Mouse (Mus musculus) lung, embryonic 16.5 days (tissue): ENCODE data around the gene Slc51a. TPM values are rescaled to one million over a fixed set of nuclear protein-coding genes. Genes with fewer than 3 reads are reported as not detected.
A peak's percentile ranks its signal among the peaks of the same experiment; 100 is the strongest.

Experiments
- ATAC-seq: fragments of 200-750 bp; cut with Nextera tagmentation; 2 replicates; pipeline ENCODE4 v1.8.0; 2017; ENCODE audit warnings: low read depth, mild to moderate bottlenecking, moderate library complexity
- H3K27ac ChIP-seq: fragments of 300-500 bp; sonication (generic); 2 replicates; pipeline ENCODE4 v1.5.1; 2014; ENCODE audit warnings: mild to moderate bottlenecking, control low read depth, low read length
- H3K27me3 ChIP-seq: fragments of 300-500 bp; sonication (generic); 2 replicates; pipeline ENCODE4 v1.6.1; 2014; ENCODE audit warnings: low read depth, low read length, mixed read lengths; ENCODE audit not compliant: control insufficient read depth, insufficient read depth
- H3K36me3 ChIP-seq: fragments of 300-500 bp; sonication (generic); 2 replicates; pipeline ENCODE4 v1.6.1; 2014; ENCODE audit warnings: low read length; ENCODE audit not compliant: control insufficient read depth, insufficient read depth
- H3K4me1 ChIP-seq: fragments of 300-500 bp; sonication (generic); replicated peaks from 2 replicates; pipeline ENCODE4 v1.6.1; 2014; ENCODE audit warnings: low read length, mixed read lengths; ENCODE audit not compliant: control insufficient read depth, insufficient read depth
- H3K4me2 ChIP-seq: fragments of 300-500 bp; sonication (generic); 2 replicates; pipeline ENCODE4 v1.6.1; 2014; ENCODE audit warnings: low read depth, low read length, control low read depth
- H3K4me3 ChIP-seq: fragments of 300-500 bp; sonication (generic); 2 replicates; pipeline ENCODE4 v1.5.1; 2014; ENCODE audit warnings: mild to moderate bottlenecking, low read length, control low read depth
- H3K9ac ChIP-seq: fragments of 300-500 bp; sonication (generic); 2 replicates; pipeline ENCODE4 v1.6.1; 2014; ENCODE audit warnings: low read length, control low read depth
- H3K9me3 ChIP-seq: fragments of 300-500 bp; sonication (generic); 2 replicates; pipeline ENCODE4 v1.6.1; 2016; ENCODE audit warnings: low read length; ENCODE audit not compliant: control insufficient read depth
- WGBS: fragments of 180-500 bp; shearing (Covaris S2); extraction: QIAGEN DNeasy Blood & Tissue Kit; methylation state at CpG from one replicate; pipeline ENCODE4 v1.1.7; 2014; 5-methylcytosine and 5-hydroxymethylcytosine counted together
- polyA plus RNA-seq: library from polyadenylated mRNA; unstranded; fragments of >200 nt; fragmentation: Nextera tagmentation; extraction: Ambion mirVana; gene quantifications from 2 replicates; pipeline ENCODE4 v1.2.1, GENCODE M21; 2015

The Slc51a gene
- polyA plus RNA-seq, 1 experiment from 2014 or later: 0.28 TPM

DNA sequence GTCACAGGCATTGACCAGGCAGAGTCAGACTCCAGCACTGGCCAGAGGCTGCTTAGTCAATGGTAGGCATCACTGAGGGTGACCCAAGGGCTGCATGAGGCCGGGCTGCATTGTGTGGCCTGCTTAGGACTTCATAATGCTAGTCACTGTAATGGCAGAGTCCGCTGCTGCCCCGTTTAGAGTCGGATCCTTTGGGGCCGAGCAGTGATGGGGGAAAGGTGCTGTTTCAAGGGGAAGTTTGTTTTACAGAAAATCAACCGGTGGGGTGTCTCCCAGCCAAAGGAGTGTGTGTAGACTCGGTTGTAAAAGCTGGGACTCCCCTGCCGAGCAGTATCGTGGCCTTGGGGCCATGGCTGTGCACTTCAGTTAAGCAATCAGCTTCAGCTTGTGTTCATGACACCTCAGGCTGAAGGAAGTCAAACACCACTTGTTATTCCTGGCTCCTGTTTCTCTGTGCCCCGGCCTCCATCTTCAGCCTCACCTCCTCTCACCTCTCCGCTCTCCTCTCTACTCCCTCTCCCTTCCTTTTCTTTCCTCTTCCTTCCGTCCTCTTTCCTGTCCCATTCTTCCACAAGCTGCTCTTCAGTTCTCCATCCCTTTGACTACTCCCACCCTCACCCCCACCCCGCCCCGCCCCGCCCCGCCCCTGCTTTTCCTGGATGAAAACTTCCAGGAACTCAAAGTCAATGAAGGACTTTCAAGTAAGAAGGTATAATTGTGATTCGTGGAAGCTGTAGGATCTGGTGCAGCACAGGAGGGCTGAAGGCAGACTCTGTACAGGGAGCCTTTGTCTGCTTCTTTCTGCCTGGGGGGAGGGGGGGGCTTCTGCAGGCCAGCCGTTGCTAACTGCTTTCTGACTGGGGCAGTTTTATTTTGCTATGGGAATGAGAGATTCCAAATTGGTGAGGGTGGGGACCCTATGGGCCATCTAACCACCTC lies 23.0 kb upstream of the Slc51a start:
- Histone ChIP-seq H3K4me2 (no peak overlapping the region), H3K27me3 (no peaks in the 10 kb centered on the region), H3K27ac (peak overlapping the region; percentile 86), H3K36me3 (no peaks in the 10 kb centered on the region), H3K9ac (no peak overlapping the region; the same call in 1 of the 2 replicates), H3K4me3 (no peak overlapping the region), H3K4me1 (peaks cover 28% of the 10 kb centered on the region), H3K9me3 (no peaks in the 10 kb centered on the region)
- ATAC-seq: no peak
- WGBS: 49% methylated on average over 18 of the region's 18 CpGs

DNA sequence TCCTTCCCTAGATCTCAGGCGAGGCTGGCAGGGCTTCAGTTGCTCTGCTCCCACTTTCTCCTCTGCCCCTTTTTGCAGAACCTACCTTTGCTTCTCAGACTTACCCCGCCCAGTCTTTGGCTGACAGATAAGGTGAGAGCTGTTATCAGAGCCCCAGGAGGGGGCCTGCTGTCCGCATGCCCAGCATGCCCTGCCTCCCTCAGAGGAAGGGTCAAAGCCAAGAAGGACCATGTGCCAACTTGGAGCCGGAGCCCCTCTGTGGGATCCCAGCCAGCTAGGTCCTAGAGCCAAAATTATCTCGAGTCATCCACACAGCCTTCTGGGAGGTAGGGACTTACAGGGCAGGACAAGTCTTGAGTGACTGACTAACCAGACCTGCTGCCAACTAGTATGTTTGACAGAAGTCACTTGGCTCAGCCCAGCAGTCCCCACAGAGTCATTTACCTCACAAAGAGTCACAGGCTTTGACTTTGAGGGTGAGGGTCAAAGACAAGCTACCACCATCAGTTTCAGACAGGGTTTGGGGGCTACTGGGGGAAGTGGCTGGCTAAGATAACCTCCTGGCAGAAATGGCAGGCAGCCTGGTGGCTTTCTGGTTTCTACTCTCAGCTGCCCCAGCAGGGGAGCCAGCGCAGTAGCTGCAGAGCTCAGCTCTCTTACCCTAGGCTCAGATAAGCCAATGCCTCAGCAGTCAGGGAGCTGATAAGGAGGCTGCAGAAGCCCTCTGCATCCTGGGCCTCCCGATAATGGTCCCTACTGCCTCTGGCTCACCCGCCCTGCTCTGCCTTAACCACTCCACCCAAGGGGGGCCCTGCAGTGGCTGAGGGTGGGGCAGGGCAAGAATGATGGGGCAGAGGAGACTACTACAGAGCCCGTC lies 21.6 kb upstream of the Slc51a start:
- H3K4me2 ChIP-seq: no peak overlapping the region
- H3K27me3 ChIP-seq: no peaks in the 10 kb centered on the region
- 23% methylated on average over 9 of the region's 9 CpGs for WGBS
- peak overlapping the region; percentile 86 for H3K27ac ChIP-seq
- H3K4me1 ChIP-seq: peaks cover 28% of the 10 kb centered on the region
- peak overlapping the region; percentile 34 for H3K9ac ChIP-seq
- no peaks in the 10 kb centered on the region for H3K9me3 ChIP-seq
- no peaks in the 10 kb centered on the region for H3K36me3 ChIP-seq
- H3K4me3 ChIP-seq: no peak overlapping the region
- ATAC-seq: peak; percentile 78

DNA sequence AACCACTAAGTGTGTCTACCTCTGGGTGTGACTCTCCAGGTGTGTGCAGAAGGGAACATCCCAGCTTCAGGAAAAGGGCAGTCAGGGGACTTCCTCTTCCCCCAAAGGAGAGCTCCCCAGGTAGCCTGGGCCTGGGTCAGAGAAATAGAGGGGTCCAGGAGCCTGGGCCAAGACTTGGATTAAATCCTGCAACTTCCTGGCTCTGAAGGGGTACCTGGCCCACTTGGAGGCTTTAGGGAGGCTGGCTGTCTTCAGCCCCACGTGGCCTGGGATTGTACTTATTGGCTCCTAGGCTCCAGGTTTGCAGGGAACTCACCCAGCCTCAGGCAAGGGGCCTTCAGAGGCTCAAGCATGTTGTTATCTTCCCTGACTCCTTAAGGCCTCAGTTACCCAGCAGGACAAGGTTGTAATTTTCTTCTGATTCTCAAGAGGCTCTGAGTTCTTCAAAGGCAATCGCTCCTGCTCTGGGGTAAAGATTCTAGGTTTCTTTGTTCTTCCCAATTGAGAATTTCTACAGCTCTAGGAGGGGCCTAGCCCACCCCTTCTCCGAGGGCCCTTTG lies 20.9 kb upstream of the Slc51a start:
- peak overlapping the region; percentile 86 for H3K27ac ChIP-seq

DNA sequence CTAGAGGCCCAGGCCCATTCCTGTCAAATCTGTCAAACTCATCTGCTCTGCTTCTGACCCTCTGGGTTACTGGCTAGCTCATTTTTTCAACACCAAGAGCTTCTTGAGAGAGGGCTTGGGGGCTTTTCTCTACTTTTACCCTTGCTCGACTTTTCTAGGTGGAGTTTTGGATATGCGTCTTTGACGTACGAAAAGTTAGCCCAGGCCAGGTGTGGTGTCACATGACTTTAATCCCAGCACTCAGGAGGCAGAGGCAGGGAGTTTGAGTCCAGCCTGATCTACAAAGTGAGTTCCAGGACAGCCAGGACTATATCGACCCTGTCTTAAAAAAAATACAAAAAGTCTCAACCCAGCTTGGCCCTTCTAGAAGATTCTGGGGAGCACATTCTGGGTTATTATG lies 20.4 kb upstream of the Slc51a start:
- WGBS: 67% methylated on average over 5 of the region's 5 CpGs
- no peak for ATAC-seq
- Histone ChIP-seq H3K9ac (no peak overlapping the region), H3K4me1 (peaks cover 25% of the 10 kb centered on the region), H3K36me3 (no peaks in the 10 kb centered on the region), H3K27ac (peak overlapping the region; percentile 86), H3K4me2 (no peak overlapping the region), H3K4me3 (no peak overlapping the region), H3K9me3 (no peaks in the 10 kb centered on the region), H3K27me3 (no peaks in the 10 kb centered on the region)

More for the DNA sequence above, 20.9 kb upstream of the Slc51a start:
- Histone ChIP-seq H3K4me2 (no peak overlapping the region), H3K9me3 (no peaks in the 10 kb centered on the region), H3K4me3 (no peak overlapping the region), H3K9ac (no peak overlapping the region), H3K4me1 (peaks cover 27% of the 10 kb centered on the region), H3K27me3 (no peaks in the 10 kb centered on the region), H3K36me3 (no peaks in the 10 kb centered on the region)
- 43% methylated on average over 3 of the region's 3 CpGs for WGBS
- peak; percentile 64 for ATAC-seq

DNA sequence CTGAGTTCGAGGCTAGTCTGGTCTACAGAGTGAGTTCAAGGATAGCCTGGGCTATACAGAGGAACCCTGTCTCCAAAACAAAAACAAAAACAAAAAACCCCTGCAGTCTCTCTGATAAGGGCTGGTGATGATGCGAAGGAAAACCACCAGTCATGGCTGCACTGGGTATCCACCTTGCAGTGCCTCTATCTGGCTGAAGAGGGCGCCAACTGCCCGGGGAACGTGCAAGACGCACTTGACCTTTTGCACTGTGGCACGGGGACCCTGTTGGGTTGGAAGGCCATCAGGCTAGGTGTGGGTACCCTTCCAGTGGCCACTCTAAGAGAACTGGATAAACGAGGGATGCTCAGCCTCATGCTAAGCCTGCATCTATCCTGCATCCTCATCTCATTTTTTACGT lies 19.7 kb upstream of the Slc51a start:
- no peak for ATAC-seq
- Histone ChIP-seq H3K4me1 (peaks cover 22% of the 10 kb centered on the region), H3K27me3 (no peaks in the 10 kb centered on the region), H3K36me3 (no peaks in the 10 kb centered on the region), H3K9me3 (no peaks in the 10 kb centered on the region), H3K4me2 (no peak overlapping the region), H3K9ac (no peak overlapping the region), H3K4me3 (no peak overlapping the region), H3K27ac (no peak overlapping the region; the same call in 1 of the 2 replicates)
- 21% methylated on average over 9 of the region's 9 CpGs for WGBS

GRCm38 (mm10) chr16:32506868-32507267 lies 19.2 kb upstream of the Slc51a start:
- Histone ChIP-seq H3K4me3 (no peak overlapping the region), H3K36me3 (no peaks in the 10 kb centered on the region), H3K9me3 (no peaks in the 10 kb centered on the region), H3K9ac (no peak overlapping the region), H3K27me3 (no peaks in the 10 kb centered on the region), H3K4me1 (peaks cover 22% of the 10 kb centered on the region), H3K27ac (no peak overlapping the region), H3K4me2 (no peak overlapping the region)
- WGBS: 76% methylated on average over 7 of the region's 7 CpGs
- no peak for ATAC-seq

DNA sequence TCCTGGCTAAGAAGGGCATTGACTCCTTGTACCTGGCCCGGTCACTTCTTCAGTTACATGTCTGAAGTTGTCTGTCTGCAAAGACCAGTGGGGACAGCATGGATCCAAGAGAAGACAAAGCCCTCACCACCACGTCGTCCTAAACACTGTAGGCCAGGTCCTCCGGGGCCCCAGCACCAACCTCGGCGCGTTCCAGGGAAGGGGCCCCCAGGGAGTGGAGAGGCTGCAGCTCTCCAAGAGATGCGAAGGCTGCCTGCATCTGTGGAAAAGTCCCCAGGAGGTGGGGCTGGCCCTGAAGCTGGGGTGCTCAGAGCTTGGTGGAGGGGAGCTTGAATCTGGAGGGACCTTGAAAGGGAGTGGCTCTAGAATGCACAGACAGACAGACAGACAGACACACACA lies 18.6 kb upstream of the Slc51a start:
- 74% methylated on average over 8 of the region's 8 CpGs for WGBS

DNA sequence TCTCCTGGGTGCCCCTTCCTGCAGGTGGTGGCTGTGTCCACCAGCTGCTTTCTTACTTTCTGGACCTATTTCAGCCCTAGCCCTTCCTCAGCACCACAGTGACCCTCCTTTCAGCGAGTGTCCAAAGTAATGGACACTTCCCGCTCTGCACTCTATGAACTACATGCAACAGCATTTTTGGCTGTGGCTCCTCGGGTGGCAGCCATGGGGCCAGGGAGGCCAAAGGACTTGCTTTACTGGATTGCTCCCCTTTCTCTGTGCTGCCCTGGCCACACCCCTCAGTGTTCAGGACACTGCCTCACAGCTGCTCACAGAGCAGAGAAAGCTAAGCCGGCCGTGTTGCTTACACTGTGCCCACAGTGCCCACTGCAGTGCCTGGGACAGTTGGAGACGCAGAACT lies 16.0 kb upstream of the Slc51a start:
- Histone ChIP-seq H3K27ac (no peak overlapping the region), H3K27me3 (no peaks in the 10 kb centered on the region), H3K9ac (no peak overlapping the region), H3K9me3 (no peaks in the 10 kb centered on the region), H3K4me2 (no peak overlapping the region), H3K4me3 (no peak overlapping the region), H3K4me1 (no peaks in the 10 kb centered on the region; the same call in 1 of the 2 replicates), H3K36me3 (no peaks in the 10 kb centered on the region)
- ATAC-seq: no peak
- 67% methylated on average over 6 of the region's 6 CpGs for WGBS

More for the DNA sequence above, 18.6 kb upstream of the Slc51a start:
- H3K27me3 ChIP-seq: no peaks in the 10 kb centered on the region
- H3K27ac ChIP-seq: no peak overlapping the region
- H3K4me3 ChIP-seq: no peak overlapping the region
- H3K9me3 ChIP-seq: no peaks in the 10 kb centered on the region
- H3K9ac ChIP-seq: no peak overlapping the region
- ATAC-seq: no peak
- H3K36me3 ChIP-seq: no peaks in the 10 kb centered on the region
- H3K4me1 ChIP-seq: peaks cover 19% of the 10 kb centered on the region
- no peak overlapping the region for H3K4me2 ChIP-seq
